14 mouse cellular contexts compared by ENCODE assay signal in genomic region chr12:60344437-60344836, GRCm38 (mm10).
"Had no signal": no experiment of that assay in that cellular context is flagged by ENCODE, and none has a peak within 500 bp of the region (broad histone marks: within the 10 kb centered on the region; RNA-seq: fewer than 3 reads in every experiment).

No protein-coding gene starts in this region.

- H3K27me3 ChIP-seq: neural tube, embryonic 15.5 days; stomach, embryonic 15.5 days had no signal

- H3K4me1 ChIP-seq: neural tube, embryonic 15.5 days; stomach, embryonic 15.5 days had no signal

- H3K36me3 ChIP-seq: neural tube, embryonic 15.5 days; stomach, embryonic 15.5 days had no signal

- H3K4me3 ChIP-seq: neural tube, embryonic 15.5 days; stomach, embryonic 15.5 days had no signal

- H3K4me2 ChIP-seq: neural tube, embryonic 15.5 days; stomach, embryonic 15.5 days had no signal

- DNase-seq: retina, postnatal 1 day; right cerebral cortex, adult 18-20 months; right cerebral cortex, postnatal 14 days; right cerebral cortex, postnatal 25 days; right cerebral cortex, postnatal 4 days; spleen, adult 18-20 months; thymus, adult 18-20 months; thymus, adult 2 months; thymus, postnatal 14 days; thymus, postnatal 25 days; thymus, postnatal 36 days; thymus, postnatal 4 days had no signal
